ENCODE assay signal across 8 mouse cellular contexts in the genomic region with DNA sequence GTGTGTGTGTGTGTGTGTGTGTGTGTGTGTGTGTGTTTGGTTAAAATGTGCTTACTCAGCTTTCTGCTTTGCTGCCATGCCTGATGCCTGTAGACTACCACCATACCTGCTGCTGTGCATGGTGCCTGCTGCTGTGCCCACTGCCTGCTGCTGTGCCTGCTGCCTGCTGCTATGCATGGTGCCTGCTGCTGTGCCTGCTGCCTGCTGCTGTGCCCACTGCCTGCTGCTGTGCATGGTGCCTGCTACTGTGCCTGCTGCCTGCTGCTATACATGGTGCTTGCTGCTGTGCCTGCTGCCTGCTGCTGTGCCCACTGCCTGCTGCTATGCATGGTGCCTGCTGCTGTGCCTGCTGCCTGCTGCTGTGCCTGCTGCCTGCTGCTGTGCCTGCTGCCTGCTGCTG. TPM values are rescaled to one million over a fixed set of nuclear protein-coding genes. Genes with fewer than 3 reads are reported as not detected.
DNase-seq lines count a peak whose midpoint lies in the region; ATAC-seq and TF ChIP-seq lines count a peak whose summit lies in the region.
"Not testable (repeated sequence)": the region's sequence is repeated elsewhere in the genome, so short reads cannot be mapped to it uniquely, and the experiment has no call there.

No protein-coding gene starts in this region.

- H3K27me3 ChIP-seq in CH12.LX (replicated peaks); G1E (ENCODE audit: insufficient read depth, low read length); MEL (ENCODE audit: control insufficient read depth in 1 of 2, insufficient read depth in 2 of 2, low read length in 2 of 2); heart, embryonic 10.5 days (ENCODE audit: insufficient read depth, poor library complexity, severe bottlenecking); megakaryocyte, embryonic 14.5 days (replicated peaks); midbrain, embryonic 13.5 days: not testable (repeated sequence)

- H3K36me3 ChIP-seq in CH12.LX (replicated peaks in 1 of 2; ENCODE audit: control insufficient read depth in 1 of 2, insufficient read depth in 1 of 2, low read length in 1 of 2) (peaks cover 34 to 62% of the 10 kb centered on the region in 2 experiments), G1E (replicated peaks) (peaks cover 53% of the 10 kb centered on the region)
- H3K36me3 ChIP-seq in ES-E14 (ENCODE audit: control insufficient read depth, insufficient read depth, low read length, poor library complexity, severe bottlenecking); MEL (ENCODE audit: control insufficient read depth in 1 of 2, insufficient read depth in 2 of 2, low read length in 2 of 2); midbrain, embryonic 13.5 days: not testable (repeated sequence)
- H3K36me3 ChIP-seq in heart, embryonic 10.5 days, result peaks cover 12% of the 10 kb centered on the region
- peaks cover 72% of the 10 kb centered on the region for H3K36me3 ChIP-seq in megakaryocyte, embryonic 14.5 days (replicated peaks; ENCODE audit: low read length)

- ATAC-seq in G1E (ENCODE audit: extremely low read depth, insufficient number of reproducible peaks, low FRiP score, poor library complexity, severe bottlenecking); midbrain, embryonic 13.5 days: not testable (repeated sequence)

- DNase-seq in CH12.LX (ENCODE audit: extremely low read depth); ES-E14 (ENCODE audit: low read depth, low spot score); G1E (ENCODE audit: low spot score); MEL (ENCODE audit: low read depth, low spot score): not testable (repeated sequence)
- peak; percentile 61 for DNase-seq in heart, adult 11 months
- DNase-seq in heart, embryonic 10.5 days (ENCODE audit: low spot score), result peak; percentile 64

- TF ChIP-seq CTCF in CH12.LX (conservative IDR thresholded peaks at IDR 0.05 in 1 of 2, IDR thresholded peaks at IDR 0.05 in 1 of 2; ENCODE audit: low read depth in 2 of 2, low read length in 2 of 2); G1E (IDR thresholded peaks at IDR 0.05; ENCODE audit: low read depth, low read length); MEL (IDR thresholded peaks at IDR 0.05 in 2 of 3, conservative IDR thresholded peaks at IDR 0.05 in 1 of 3; ENCODE audit: control insufficient read depth in 1 of 3, insufficient read depth in 1 of 3, low read depth in 2 of 3, low read length in 3 of 3, poor library complexity in 1 of 3, severe bottlenecking in 1 of 3): not testable (repeated sequence)

- H3K79me2 ChIP-seq in CH12.LX (replicated peaks; ENCODE audit: control insufficient read depth, extremely low read depth, insufficient read depth, poor library complexity, severe bottlenecking); MEL (ENCODE audit: control insufficient read depth, insufficient read depth, low read length, poor library complexity): not testable (repeated sequence)

- dilution Hi-C loops in CH12.LX (cut with MboI; ENCODE audit: extremely low pct_ligation_motif_present, extremely low pct_unique_long_range_greater_than_20kb, low sequenced_read_pairs), result not testable (repeated sequence)

- H3K9ac ChIP-seq in CH12.LX (ENCODE audit: insufficient read depth, low read depth); ES-E14 (ENCODE audit: insufficient read depth, low read depth, low read length, poor library complexity, severe bottlenecking); MEL (ENCODE audit: control insufficient read depth, low read depth, low read length, poor library complexity, severe bottlenecking): not testable (repeated sequence)
- H3K9ac ChIP-seq in midbrain, embryonic 13.5 days (replicated peaks), result 0 out of 2 replicates have a peak overlapping the region, but pooled peaks have one; percentile 19

- not testable (repeated sequence) for TF ChIP-seq POLR2A in CH12.LX (IDR thresholded peaks at IDR 0.05; ENCODE audit: low read depth, low read length); MEL (IDR thresholded peaks at IDR 0.05; ENCODE audit: control insufficient read depth in 1 of 2, insufficient read depth in 1 of 2, low read depth in 1 of 2, low read length in 2 of 2, poor library complexity in 1 of 2)

- H3K4me3 ChIP-seq in CH12.LX (replicated peaks in 1 of 3; ENCODE audit: low read depth in 2 of 3, low read length in 2 of 3, poor library complexity in 1 of 3), result peak overlapping the region in 1 of 3 experiments; percentile 32
- not testable (repeated sequence) for H3K4me3 ChIP-seq in ES-E14 (ENCODE audit: insufficient read depth in 1 of 2, low read depth in 1 of 2, low read length in 2 of 2, poor library complexity in 1 of 2, severe bottlenecking in 1 of 2); MEL (ENCODE audit: control insufficient read depth in 1 of 2, insufficient read depth in 1 of 2, low read depth in 2 of 2, low read length in 2 of 2); heart, embryonic 10.5 days; midbrain, embryonic 13.5 days (replicated peaks)
- H3K4me3 ChIP-seq in G1E (ENCODE audit: low read depth, low read length), result peak overlapping the region; percentile 40; the same call in 1 of the 2 replicates
- peak overlapping the region; percentile 81 for H3K4me3 ChIP-seq in megakaryocyte, embryonic 14.5 days (replicated peaks)

- not testable (repeated sequence) for TF ChIP-seq RAD21 in CH12.LX (IDR thresholded peaks at IDR 0.05; ENCODE audit: low read depth, low read length); MEL (IDR thresholded peaks at IDR 0.05; ENCODE audit: low read depth, low read length)

- in situ Hi-C loops in CH12.LX (cut with MboI; ENCODE audit: low pct_ligation_motif_present, low pct_unique_long_range_greater_than_20kb, low sequenced_read_pairs); ES-E14 (cut with MboI; ENCODE audit: low sequenced_read_pairs in 2 of 2, unreplicated experiment in 2 of 2): not testable (repeated sequence)

- peaks cover 3 to 12% of the 10 kb centered on the region in 2 experiments; a peak in 2 of 4 replicates for H3K4me1 ChIP-seq in CH12.LX (ENCODE audit: control insufficient read depth in 1 of 2, insufficient read depth in 2 of 2)
- not testable (repeated sequence) for H3K4me1 ChIP-seq in ES-E14 (ENCODE audit: control insufficient read depth in 2 of 2, insufficient read depth in 2 of 2, low read length in 2 of 2, poor library complexity in 1 of 2); G1E (ENCODE audit: insufficient read depth, low read depth, low read length); MEL (ENCODE audit: control insufficient read depth in 1 of 2, insufficient read depth in 2 of 2, low read length in 2 of 2); heart, embryonic 10.5 days; midbrain, embryonic 13.5 days (replicated peaks)
- H3K4me1 ChIP-seq in megakaryocyte, embryonic 14.5 days, result peaks cover 35% of the 10 kb centered on the region

- not testable (repeated sequence) for H3K4me2 ChIP-seq in CH12.LX (ENCODE audit: insufficient read depth, low read depth, poor library complexity, severe bottlenecking); midbrain, embryonic 13.5 days (replicated peaks)

- not testable (repeated sequence) for TF ChIP-seq EP300 in CH12.LX (IDR thresholded peaks at IDR 0.05; ENCODE audit: low read length); MEL (IDR thresholded peaks at IDR 0.05; ENCODE audit: low read depth in 1 of 2, low read length in 2 of 2)

- H3K9me3 ChIP-seq in CH12.LX (replicated peaks; ENCODE audit: low read length); ES-E14 (ENCODE audit: control insufficient read depth, insufficient read depth, low read depth, low read length); G1E (replicated peaks); MEL (replicated peaks; ENCODE audit: insufficient read depth, low read length); heart, embryonic 10.5 days; megakaryocyte, embryonic 14.5 days; midbrain, embryonic 13.5 days: not testable (repeated sequence)

- peak overlapping the region; percentile 31; the same call in 1 of the 2 replicates for H3K27ac ChIP-seq in CH12.LX (ENCODE audit: insufficient read depth, low read depth)
- not testable (repeated sequence) for H3K27ac ChIP-seq in ES-E14 (ENCODE audit: insufficient read depth, low read depth, low read length, poor library complexity, severe bottlenecking); MEL (ENCODE audit: control insufficient read depth, low read depth, low read length); heart, embryonic 10.5 days; midbrain, embryonic 13.5 days

RNA-seq across cellular contexts. Expression of a gene that starts 19.7 kb away (rescaled TPM):
- total RNA-seq in CH12.LX (2012; rRNA removed), result 44.4 and 56.5 TPM in 2 replicates
- total RNA-seq in CH12.LX (2014; rRNA removed), result 69.0 and 78.7 TPM in 2 replicates
- 38.4 and 46.7 TPM in 2 replicates for polyA plus RNA-seq in CH12.LX (2012; ENCODE audit: insufficient read length, low read depth)
- 6.0 and 11.6 TPM in 2 replicates for total RNA-seq in ES-E14 (2012; rRNA removed)
- total RNA-seq in G1E (2014; fragmentation: Nextera tagmentation), result 17.3 and 18.3 TPM in 2 replicates
- total RNA-seq in G1E (2017), result 30.6 and 35.4 TPM in 2 replicates
- polyA plus RNA-seq in G1E (2012), result 2.0 and 3.1 TPM in 2 replicates
- total RNA-seq in MEL (2012; rRNA removed), result 22.7 and 23.7 TPM in 2 replicates
- 10 to 100 TPM in 1 of 2 experiments, not detected in 1; 18.7 TPM for polyA plus RNA-seq in MEL (2012; ENCODE audit: insufficient read depth in 1 of 2, insufficient read length in 2 of 2, low read depth in 1 of 2, low replicate concordance in 2 of 2, missing spikeins in 1 of 2)
- 36.0 and 40.9 TPM in 2 replicates for polyA plus RNA-seq in heart, embryonic 10.5 days (2016; fragmentation: Nextera tagmentation; extraction: Ambion mirVana)
- 9.9 TPM in 1 of 2 replicates, not detected in the other for polyA plus RNA-seq in megakaryocyte, embryonic 14.5 days (2012; ENCODE audit: insufficient read depth, low replicate concordance)
- 22.8 TPM in 2 replicates for polyA plus RNA-seq in midbrain, embryonic 13.5 days (2015; fragmentation: Nextera tagmentation; extraction: Ambion mirVana)

RNA-seq across cellular contexts. Expression of a gene that starts 43.6 kb away (rescaled TPM):
- 55.3 and 56.0 TPM in 2 replicates for total RNA-seq in CH12.LX (2012; rRNA removed)
- total RNA-seq in CH12.LX (2014; rRNA removed), result 74.1 and 86.6 TPM in 2 replicates
- 53.4 and 58.2 TPM in 2 replicates for polyA plus RNA-seq in CH12.LX (2012; ENCODE audit: insufficient read length, low read depth)
- 45.9 and 47.4 TPM in 2 replicates for total RNA-seq in ES-E14 (2012; rRNA removed)
- 114 and 122 TPM in 2 replicates for total RNA-seq in G1E (2014; fragmentation: Nextera tagmentation)
- 96.4 and 103 TPM in 2 replicates for total RNA-seq in G1E (2017)
- polyA plus RNA-seq in G1E (2012), result 12.6 and 19.4 TPM in 2 replicates
- total RNA-seq in MEL (2012; rRNA removed), result 37.5 and 41.5 TPM in 2 replicates
- 10 to 100 TPM in 1 of 2 experiments, not detected in 1; 49.4 TPM for polyA plus RNA-seq in MEL (2012; ENCODE audit: insufficient read depth in 1 of 2, insufficient read length in 2 of 2, low read depth in 1 of 2, low replicate concordance in 2 of 2, missing spikeins in 1 of 2)
- 70.9 and 76.9 TPM in 2 replicates for polyA plus RNA-seq in heart, embryonic 10.5 days (2016; fragmentation: Nextera tagmentation; extraction: Ambion mirVana)
- polyA plus RNA-seq in megakaryocyte, embryonic 14.5 days (2012; ENCODE audit: insufficient read depth, low replicate concordance), result 2.4 and 4.2 TPM in 2 replicates
- polyA plus RNA-seq in midbrain, embryonic 13.5 days (2015; fragmentation: Nextera tagmentation; extraction: Ambion mirVana), result 35.5 and 35.8 TPM in 2 replicates

RNA-seq across cellular contexts. Expression of a gene that starts 53.1 kb away (rescaled TPM):
- total RNA-seq in CH12.LX (2012; rRNA removed) (27.5 and 30.6 TPM in 2 replicates), CH12.LX (2014; rRNA removed) (15.8 and 19.7 TPM in 2 replicates), ES-E14 (2012; rRNA removed) (14.1 and 20.0 TPM in 2 replicates), G1E (2014; fragmentation: Nextera tagmentation) (25.5 and 27.1 TPM in 2 replicates), G1E (2017) (38.7 and 44.4 TPM in 2 replicates), MEL (2012; rRNA removed) (20.6 and 22.7 TPM in 2 replicates)
- polyA plus RNA-seq in CH12.LX (2012; ENCODE audit: insufficient read length, low read depth) (21.4 and 23.4 TPM in 2 replicates), G1E (2012) (7.0 and 10.8 TPM in 2 replicates), MEL (2012; ENCODE audit: insufficient read depth in 1 of 2, insufficient read length in 2 of 2, low read depth in 1 of 2, low replicate concordance in 2 of 2, missing spikeins in 1 of 2) (10 to 100 TPM in 1 of 2 experiments, not detected in 1; 27.3 TPM)
- polyA plus RNA-seq in heart, embryonic 10.5 days (2016; fragmentation: Nextera tagmentation; extraction: Ambion mirVana), result 12.4 and 13.1 TPM in 2 replicates
- polyA plus RNA-seq in megakaryocyte, embryonic 14.5 days (2012; ENCODE audit: insufficient read depth, low replicate concordance), result 1.4 TPM in 1 of 2 replicates, not detected in the other
- 8.7 TPM in 2 replicates for polyA plus RNA-seq in midbrain, embryonic 13.5 days (2015; fragmentation: Nextera tagmentation; extraction: Ambion mirVana)
